Mouse (Mus musculus): ENCODE results near the gene Upf2.

The Upf2 gene

DNA sequence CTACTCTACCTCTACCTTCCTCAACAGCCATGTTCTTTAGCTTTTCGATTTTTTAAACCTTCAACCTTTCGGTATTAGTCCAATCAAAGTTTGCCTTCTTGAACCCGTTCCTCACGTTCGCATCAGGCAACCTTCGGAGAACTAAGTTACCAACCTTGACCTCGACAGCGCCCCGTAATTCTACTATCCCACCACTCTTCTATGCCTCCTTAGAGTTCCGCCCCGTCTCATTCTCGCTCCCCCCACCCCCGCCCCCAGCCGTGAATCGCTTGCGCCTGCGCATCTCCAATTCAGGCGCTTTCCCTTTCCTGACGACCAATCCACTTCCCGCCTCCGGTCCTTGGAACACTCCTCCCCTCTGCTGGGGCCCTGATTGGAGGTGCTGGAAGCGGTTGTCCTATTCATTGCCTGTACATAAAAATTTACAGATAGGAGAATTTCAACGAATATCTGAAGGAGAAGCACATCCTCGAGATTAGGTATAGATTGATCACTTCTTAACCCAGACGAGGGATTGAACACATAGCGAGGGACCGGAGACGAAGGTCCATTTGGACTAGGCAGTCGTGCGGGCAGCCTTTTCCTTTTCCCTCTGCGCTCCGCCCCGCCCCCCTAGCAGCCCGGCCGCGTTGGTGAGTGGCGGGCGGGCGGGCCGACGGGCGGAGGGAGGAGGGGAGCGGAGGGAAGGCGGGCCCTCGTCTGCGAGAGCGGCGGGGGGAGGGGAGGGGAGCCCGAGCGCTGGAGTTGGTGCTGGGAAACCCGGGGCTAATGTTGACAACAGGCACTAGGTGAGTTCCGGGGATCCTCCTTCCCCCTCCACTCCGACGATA, at the start of gene Upf2:
Upf2 (plus strand) TSS at position 704 of the 830 bp plus-strand sequence.
- peak; percentile 97 for DNase-seq (ENCODE audit: low spot score)

DNA sequence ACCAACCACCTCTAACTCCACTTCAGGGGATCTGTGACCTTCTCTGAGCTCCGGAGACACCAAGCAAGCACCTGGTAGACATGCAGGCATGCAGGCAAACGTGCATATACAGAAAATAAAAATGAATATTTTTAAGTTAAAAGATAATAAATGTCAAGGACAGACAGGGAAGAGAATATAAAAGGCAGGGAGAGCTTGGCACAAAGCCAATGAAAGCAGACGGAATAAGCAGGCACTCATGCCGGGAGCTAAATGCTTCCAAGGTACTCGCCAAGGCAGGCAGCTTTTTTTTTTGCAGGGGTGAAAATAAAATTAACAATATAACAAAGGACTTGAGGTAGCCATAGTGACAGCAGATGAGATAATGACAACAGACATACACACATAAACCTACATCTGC, 45.2 kb upstream of the Upf2 start:
- DNase-seq (ENCODE audit: low spot score) = no peak

DNA sequence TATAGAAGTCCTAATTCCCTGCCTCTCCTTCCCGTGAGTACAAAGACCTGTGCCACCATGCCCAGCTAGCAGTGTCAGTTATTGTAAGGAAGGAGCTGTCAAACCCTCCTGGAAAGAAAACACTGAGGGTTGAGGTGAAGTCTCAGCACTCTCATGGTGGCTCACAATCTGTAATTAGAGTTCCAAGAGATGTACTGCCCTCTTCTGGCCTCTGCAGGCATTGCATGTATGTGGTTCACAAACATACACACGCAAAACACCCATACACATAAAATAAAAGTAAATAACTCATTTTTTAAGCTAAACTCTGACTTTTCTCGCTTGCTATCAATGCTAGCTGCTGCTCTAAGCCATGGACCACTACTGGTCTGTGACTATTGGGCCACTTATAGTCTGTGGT, 44.6 kb upstream of the Upf2 start:
- peak; percentile 78 for DNase-seq (ENCODE audit: low spot score)

DNA sequence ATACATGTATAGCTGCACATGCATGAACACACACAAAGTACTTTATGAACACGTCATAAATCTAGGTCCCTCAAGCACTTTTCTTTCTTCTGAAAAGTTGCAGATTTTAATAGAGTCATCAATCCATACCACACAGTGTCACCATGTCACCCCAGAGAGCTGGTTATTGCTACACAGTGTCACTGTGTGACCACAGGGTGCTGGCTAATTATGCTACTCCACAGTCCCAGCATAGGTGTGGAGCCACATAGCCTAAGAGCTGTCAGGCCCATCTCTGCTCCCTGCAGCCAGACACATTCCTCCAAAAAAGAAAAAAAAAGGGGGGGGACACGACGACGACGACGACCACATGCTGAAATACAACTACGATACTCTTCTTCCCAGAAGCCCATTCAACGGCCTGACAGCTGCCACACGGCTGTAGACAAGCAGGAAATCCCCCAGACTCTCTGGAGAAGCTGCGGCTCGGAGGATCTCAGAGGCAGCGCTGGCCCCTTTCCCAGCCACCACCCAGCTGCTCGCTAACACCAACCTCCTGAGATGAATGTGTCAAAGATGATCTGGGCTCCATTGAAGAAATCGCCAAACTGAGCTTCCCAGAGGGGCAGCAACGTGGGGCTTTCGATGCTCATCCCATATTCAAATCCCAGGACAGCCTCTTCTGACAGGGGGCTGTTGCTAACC, 39.8 kb upstream of the Upf2 start:
- DNase-seq (ENCODE audit: low spot score) = no peak

DNA sequence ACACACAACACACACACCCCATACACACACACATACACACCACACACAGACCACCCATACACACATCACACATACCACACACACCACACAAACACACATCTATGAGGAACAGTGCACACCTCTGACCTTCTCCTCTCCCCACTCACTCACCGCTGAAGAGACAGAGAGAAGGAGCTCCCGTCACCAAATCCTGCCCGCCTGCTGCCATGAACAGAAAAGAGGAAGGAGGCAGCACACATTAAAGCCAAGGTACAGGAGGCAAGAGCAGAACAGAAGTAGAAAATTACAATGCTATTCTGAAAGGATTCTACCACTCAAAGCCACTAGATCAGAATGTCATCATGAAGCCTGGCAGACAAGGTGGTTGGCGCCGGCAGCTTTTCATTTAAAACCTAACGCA, 28.4 kb upstream of the Upf2 start:
- no peak for DNase-seq (ENCODE audit: low spot score)

DNA sequence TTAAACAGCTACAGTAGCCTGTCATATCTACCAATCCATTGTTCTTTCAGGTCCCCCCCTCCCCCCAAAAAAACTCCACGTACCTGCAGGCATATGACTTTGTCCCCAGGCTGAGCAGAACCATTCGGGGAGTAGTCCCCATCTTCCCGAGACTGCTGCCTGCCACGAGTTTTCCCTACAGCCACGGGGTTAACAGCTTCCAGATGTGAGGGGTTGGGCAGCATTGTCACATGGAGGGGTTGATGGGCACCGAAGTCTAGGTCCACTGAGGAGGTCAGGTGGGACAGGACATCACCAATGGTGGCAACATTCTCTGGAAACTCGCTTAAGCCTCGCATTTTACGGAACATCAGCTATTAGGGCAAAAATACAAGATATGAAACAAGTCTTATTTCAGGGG, 27.5 kb upstream of the Upf2 start:
- DNase-seq (ENCODE audit: low spot score) = peak; percentile 26

DNA sequence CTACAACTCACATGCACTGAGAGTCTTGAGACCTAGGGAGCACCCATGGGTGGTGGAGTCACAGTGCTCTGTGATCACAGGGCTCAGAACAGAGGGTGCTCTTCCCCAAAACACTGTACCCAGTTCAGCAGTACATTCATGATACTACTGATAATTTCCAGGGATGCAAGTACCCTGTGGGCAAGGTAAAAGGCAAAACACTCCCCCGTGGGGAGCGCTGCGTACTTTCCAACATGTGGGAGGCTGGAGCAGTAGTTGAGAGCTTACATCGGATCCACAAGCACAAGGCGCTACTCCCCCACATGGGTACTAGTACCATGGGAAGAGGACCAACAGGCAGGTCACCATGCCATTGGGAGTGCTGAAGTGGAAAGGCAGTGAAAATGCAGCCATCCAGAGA, 23.8 kb upstream of the Upf2 start:
- no peak for DNase-seq (ENCODE audit: low spot score)

DNA sequence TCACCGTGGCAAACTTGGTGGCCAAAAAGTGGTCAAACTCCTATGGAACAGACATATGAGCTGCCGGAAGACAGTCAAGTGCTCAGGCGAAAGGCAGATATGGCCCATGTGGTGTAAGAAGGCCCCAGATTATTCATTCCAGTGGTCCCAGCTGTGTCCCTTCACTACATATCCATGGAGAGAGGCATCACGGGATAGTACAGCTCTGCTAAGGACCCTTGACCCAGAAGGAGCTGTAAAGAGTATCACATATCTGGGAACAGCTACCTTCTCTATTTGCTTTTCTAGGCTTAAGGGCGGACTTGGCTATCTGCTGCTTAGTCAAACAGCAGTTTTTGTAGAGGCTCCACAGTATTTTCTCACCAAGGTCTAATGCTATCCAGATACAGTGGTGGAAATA, 21.5 kb upstream of the Upf2 start:
- DNase-seq (ENCODE audit: low spot score) = no peak

DNA sequence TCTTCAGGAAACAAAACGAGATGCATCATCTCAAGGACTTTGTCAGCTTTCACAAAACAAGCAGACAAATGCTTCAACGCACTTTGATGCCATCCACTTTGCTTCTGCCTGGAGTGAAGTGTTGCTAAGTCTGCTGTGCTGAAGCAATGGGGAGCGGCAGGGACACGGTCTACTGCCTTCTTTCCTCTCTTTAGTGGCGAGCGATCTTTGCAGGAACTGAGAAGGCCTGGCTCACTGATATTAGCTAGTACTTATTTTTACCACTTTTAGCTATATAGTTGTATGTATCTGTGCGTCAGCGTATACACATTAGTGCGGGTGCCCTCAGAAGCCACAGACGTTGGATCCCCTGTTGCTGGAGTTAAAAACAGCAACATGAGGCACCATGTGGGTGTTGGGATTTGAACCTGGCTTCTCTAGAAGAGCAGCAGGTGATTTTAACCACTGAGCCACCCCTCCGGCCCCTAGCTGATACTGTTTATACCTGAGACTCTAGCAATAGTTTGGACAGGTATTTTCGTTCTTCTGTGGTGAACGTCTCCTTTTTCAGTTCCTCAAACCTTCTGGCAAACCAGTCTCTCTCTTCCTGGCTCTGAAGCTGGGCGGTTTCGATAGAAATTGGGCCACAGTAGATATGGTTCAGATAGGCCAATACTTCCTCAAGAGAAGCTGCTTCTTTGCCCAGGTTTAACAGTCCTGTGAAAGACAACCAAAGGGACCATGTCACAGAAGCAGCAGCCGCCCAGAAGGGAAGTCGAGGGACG, 20.8 kb upstream of the Upf2 start:
- DNase-seq (ENCODE audit: low spot score) = no peak

DNA sequence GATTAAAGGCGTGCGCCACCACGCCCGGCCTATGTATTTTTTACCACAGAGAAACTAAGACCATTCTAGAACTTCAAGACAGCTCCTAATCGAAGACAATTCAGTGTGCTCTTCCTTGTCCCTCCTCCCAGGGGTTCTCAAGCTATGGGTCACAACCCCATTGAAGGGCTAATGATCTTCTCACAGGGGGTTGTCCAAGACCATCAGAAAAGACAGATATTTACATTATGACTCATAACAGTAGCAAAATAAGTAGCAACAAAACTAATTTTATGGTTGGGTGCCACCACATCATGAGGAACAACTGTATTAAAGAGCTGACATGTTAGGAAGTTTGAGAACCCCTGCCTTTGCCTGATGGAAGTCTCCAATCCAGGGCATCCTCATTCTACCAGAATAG, 19.3 kb upstream of the Upf2 start:
- DNase-seq (ENCODE audit: low spot score) = no peak

DNA sequence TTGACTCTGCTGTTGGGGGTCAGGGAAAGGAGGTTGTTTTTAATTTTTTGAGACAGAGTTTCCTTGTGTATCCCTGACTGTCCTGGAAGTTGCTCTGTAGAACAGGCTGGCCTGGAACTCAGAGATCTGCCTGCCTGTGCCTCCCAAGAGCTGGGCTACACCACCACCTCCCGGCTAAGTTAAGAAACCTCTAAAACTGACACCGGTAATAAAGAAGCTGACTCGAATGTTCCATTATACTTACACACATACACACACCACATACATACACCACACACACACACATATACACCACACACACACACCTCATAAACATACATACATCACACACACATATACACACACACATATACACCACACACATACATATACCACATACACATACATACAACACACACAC, 16.3 kb upstream of the Upf2 start:
- DNase-seq (ENCODE audit: low spot score) = no peak

DNA sequence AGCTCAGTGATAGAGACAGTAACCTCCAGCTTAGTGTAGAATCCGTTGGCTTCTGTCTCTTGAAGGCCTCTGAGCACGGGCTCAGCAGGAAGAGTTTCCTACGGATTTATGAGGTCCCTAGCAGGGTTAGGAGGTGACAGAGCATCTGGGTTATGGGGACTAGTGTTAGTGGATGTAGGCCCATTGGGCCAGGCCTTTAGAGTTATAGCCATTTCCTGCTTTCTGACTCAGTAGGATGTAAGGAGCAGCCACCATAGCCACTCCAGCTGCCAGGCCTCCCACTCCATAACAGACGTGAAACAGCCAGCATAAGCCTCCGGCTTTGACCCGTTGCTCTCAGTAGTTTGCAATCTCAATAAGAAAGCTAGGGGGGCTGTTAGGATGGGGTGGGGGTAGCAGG, 15.2 kb upstream of the Upf2 start:
- no peak for DNase-seq (ENCODE audit: low spot score)

DNA sequence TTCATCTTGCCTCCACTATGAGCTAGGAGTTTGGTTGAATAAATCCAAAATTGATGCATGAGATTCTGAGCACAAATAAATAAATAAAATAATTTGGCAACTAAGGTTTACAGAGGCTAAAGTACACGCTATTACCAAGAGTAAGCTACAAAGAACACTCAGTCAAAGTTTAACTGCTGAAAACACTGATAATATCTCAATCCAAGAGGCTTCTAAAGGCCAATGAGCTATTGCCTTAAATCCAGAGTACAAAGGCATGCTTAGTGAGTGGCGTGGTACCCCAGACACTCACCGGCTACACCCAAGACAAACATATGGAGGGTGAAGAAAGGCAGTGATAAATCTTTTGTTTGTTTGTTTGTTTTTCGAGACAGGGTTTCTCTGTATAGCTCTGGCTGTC, 14.7 kb upstream of the Upf2 start:
- DNase-seq (ENCODE audit: low spot score) = no peak

DNA sequence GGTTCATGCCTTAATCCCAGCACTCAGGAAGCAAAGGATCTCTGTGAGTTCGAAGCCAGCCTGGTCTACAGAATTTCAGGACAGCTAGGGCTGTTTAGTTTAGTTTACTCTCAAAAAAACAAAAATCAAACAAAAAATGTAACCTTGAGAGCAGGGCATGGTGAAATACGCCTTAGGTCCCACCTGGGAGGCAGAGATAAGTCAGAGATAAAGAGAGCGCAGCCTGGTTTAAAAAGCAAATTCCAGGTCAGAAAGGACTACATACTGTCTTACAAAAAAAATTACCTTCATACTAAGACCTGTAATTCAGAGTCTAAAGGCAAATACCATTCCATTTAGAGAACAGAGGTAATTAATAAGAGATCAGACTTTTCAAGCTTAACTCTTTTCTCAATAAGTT, 11.9 kb upstream of the Upf2 start:
- DNase-seq (ENCODE audit: low spot score) = no peak

DNA sequence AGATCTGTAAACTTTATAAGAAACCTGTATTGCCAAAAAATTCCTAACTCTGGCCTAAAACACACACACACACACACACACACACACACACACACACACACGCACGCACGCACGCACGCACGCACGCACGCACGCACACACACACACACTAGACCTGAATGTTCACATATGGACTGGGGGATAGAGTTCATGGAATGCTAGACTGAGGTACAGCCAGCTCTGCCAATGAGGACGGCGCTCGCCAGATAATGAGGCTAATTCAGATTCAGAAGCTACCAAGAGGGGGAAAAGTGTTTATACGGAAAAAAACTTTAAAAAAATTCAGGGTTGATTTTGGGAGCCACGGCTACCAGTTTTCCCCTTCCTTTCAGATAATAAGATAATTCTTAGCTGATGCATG, 11.4 kb upstream of the Upf2 start:
- DNase-seq (ENCODE audit: low spot score) = no peak

DNA sequence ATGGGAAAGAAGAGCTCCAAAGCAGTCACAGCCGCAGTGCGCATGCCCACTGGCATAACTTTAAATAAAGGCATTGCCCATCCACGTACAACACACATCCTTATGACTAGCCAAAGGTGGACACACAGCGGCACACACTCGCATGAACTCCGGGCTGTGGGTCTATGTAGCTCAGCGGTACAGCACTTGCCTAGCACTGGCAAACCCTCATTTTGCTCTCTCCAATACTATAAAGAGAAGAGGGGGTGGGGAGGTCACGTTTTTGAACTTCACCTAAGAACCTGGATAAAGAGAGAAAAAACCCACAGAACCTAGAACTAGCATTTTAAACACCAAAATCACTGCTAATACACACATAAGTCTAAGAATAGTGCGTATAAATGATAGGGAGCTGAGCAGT, 10.3 kb upstream of the Upf2 start:
- no peak for DNase-seq (ENCODE audit: low spot score)

DNA sequence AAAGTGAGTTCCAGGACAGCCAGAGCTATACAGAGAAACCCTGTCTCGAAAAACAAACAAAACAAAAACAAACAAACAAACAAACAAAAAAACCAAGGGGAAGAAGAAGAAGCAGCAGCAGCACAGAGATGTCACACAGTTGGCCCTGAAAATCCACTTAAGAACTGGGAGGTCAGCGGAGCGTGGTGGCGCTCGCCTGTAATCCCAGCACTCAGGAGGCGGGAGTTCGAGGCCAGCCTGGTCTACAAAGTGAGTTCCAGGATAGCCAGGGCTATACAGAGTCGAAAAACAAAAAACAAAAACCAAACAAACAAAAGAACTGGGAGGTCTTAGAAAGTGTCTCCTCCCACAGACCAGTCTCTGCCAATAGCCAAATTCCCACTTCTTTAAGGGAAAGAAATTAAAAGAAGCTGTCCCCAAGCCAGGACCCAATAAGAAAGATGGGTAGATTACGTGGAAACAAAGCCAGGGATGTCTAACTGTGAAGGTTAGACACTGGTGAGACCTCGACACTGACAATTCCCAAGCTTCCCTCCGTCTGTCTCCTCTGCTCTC, 9.3 kb upstream of the Upf2 start:
- no peak for DNase-seq (ENCODE audit: low spot score)

DNA sequence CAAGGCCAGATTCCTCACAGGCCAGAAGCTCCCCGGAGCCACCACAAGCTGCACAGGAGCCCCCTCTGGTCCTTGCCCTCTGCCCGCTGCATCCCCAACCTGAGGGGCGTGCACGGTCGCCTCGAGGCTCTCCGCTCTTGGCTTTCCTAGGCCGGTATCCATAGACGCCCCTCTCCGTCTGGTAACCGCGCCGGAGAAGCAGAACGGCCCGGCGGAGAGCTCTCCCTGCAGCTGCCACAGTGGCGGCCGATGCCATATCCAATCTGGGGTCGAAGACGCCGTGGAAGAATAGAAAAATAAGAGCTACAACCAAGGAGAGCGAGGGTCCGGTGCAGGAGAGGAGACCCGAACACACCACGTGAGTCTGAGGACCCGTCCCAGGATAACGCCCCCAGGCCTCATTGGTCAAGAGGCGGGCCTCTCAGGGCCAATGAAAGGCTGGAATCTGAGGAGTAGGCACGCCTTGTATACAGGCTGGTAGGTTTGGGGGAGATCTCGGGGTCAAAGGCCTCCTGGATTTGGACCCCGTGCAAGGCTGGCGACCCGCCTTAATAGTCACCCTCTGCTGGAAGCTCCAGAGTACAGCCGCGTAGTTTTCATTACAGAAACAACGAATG, 8.7 kb upstream of the Upf2 start, which contains the start of gene Dhtkd1:
Dhtkd1 (minus strand) TSS at position 377 of the 617 bp plus-strand sequence.
- peak; percentile 90 for DNase-seq (ENCODE audit: low spot score)

DNA sequence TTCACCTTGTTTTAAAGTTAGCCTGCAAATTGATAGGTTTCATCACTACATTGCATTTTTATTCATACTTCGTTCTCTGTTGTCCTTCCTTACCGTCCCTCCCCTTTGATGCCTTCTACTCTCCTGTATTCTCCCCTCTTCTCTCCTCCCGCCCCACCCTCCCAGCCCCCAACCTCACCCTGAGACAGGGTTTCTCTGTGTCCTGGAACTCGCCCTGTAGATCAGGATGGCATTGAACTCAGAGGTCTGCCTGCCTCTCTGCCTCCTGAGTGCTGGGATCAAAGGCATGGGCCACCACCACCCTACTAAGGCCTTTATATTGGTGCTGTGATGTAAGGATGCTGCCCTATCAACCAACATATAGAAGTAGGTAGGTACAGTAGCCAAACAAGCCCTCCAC, 8.2 kb upstream of the Upf2 start:
- DNase-seq (ENCODE audit: low spot score) = no peak

DNA sequence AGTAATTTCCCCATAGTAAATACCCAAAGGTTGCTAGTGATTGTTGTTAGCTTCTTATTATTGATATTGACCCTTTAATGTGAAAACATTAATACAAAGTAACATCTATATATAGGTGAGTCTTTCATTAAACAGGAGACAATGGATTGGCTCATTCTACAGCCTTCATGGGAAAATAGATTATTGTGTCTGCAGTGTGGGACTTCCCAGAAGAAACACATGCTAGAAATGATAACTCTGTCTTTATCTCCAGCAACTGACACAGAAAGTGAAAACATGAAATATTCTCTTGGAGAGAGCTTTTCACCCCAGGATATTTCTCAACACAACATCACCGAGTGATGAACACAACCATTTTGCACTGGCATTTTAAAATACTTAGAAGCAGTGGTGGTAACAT, 5.6 kb upstream of the Upf2 start:
- DNase-seq (ENCODE audit: low spot score) = no peak

DNA sequence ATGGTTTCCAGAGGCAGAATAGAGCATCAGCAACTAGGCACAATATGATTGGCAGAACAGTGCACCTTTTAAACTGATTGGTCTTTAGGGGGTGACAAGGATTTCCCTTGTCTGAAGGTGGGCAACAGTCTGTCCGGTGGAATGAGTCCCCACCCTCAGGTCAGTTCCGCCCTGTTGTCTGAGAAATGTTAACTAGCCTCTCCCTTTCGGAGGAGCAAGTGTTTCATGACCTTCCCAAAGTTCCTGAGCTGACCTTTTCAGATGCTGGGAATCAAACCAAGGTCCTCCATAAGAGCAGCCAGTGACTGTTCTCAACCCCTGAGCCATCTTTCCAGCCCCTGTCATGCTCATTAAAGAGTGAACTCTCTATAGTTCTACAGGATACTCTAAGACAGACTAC, 4.4 kb upstream of the Upf2 start:
- DNase-seq (ENCODE audit: low spot score) = no peak

DNA sequence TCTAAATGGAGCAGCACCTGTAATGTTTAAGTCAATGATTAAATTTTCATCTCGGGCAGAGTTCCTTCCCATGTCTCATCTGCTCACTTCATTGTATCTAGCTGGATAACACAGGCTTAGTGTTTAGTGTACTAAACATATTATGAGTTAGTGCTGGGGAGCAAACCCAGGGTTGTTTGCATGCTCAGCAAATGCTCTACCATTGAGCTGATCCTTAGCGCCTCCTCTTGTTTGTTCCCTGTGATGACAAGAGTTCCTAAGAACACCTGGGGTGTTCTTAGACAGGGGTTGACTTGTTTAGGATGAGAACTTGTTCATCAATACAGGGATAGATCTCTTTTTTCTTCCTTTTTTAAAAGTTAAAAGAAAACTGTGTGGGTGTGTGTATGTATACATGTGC, 2.3 kb upstream of the Upf2 start:
- DNase-seq (ENCODE audit: low spot score) = no peak

All from embryo, embryonic 10.5 days (tissue).